Mouse (Mus musculus) lung, postnatal 14 days (tissue): ENCODE measurements at regions not wholly inside any gene's neighbourhood (a gene's known extent, or its start where the extent isn't known, plus 50 kb on each side); places are given as distances from the start of the nearest gene placed in this dataset.

Experiments used
- DNase-seq: peaks from one replicate; pipeline ENCODE4 v3.0.0; 2021

DNA sequence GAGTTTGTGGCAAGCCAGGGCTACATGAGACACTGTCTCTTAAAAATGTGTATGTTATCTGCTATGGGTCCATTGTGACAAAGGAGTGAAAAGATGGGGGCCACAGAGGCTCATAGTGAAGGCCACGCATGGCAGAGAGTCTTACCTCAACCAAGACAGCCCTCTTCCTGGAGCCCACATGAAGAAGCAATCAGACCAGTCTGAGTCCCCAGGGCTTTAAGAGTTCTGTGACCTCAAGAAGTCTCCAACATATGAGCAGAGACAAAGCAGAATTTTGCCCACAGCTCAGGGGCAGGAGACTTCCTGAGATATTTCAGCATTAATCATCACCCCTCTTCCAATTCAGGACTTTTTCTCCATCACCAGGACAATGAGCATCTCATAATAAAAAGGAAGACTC lies 50.4 kb upstream of the Ankrd34c start:
- DNase-seq: no peak
